Mouse (Mus musculus) heart, embryonic 12.5 days (tissue): ENCODE results near the gene Slc25a28. TPM values are rescaled to one million over a fixed set of nuclear protein-coding genes. Genes with fewer than 3 reads are reported as not detected.

ENCODE experiments used
- ATAC-seq: fragments of 200-750 bp; cut with Nextera tagmentation; 2 replicates; pipeline ENCODE4 v1.8.0; 2017; ENCODE audit warnings: moderate TSS enrichment, moderate library complexity; ENCODE audit not compliant: insufficient number of reproducible peaks, low FRiP score
- H3K27ac ChIP-seq: fragments of 300-500 bp; sonication (generic); 2 replicates; pipeline ENCODE4 v1.5.1; 2016; ENCODE audit warnings: mild to moderate bottlenecking, moderate library complexity; ENCODE audit not compliant: poor library complexity, severe bottlenecking
- H3K27me3 ChIP-seq: fragments of 300-500 bp; sonication (generic); replicated peaks from 2 replicates; pipeline ENCODE4 v1.6.1; 2016; ENCODE audit warnings: mild to moderate bottlenecking, moderate library complexity
- H3K36me3 ChIP-seq: fragments of 300-500 bp; sonication (generic); 2 replicates; pipeline ENCODE4 v1.6.1; 2016; ENCODE audit warnings: mild to moderate bottlenecking, moderate library complexity
- H3K4me1 ChIP-seq: fragments of 300-500 bp; sonication (generic); replicated peaks from 2 replicates; pipeline ENCODE4 v1.6.1; 2016; ENCODE audit warnings: mild to moderate bottlenecking
- H3K4me2 ChIP-seq: fragments of 300-500 bp; sonication (generic); 2 replicates; pipeline ENCODE4 v1.6.1; 2016; ENCODE audit warnings: mild to moderate bottlenecking, moderate library complexity
- H3K4me3 ChIP-seq: fragments of 300-500 bp; sonication (generic); 2 replicates; pipeline ENCODE4 v1.5.1; 2016; ENCODE audit warnings: mild to moderate bottlenecking
- H3K9ac ChIP-seq: fragments of 300-500 bp; sonication (generic); 2 replicates; pipeline ENCODE4 v1.6.1; 2016; ENCODE audit warnings: mild to moderate bottlenecking, moderate library complexity
- H3K9me3 ChIP-seq: fragments of 300-500 bp; sonication (generic); replicated peaks from 2 replicates; pipeline ENCODE4 v1.6.1; 2016; ENCODE audit warnings: mild to moderate bottlenecking, moderate library complexity
- WGBS: fragments of 180-500 bp; shearing (Covaris S2); methylation state at CpG from one replicate; pipeline ENCODE4 v1.1.7; 2016; 5-methylcytosine and 5-hydroxymethylcytosine counted together
- microRNA-seq: library from miRNA; unstranded; fragments of <30 nt; microRNA quantifications from one replicate; pipeline ENCODE4, GENCODE M21; 2017
- polyA plus RNA-seq: library from polyadenylated mRNA; unstranded; fragments of >200 nt; fragmentation: Nextera tagmentation; extraction: Ambion mirVana; gene quantifications from 2 replicates; pipeline ENCODE4 v1.2.1, GENCODE M21; 2016

Gene Slc25a28
- polyA plus RNA-seq, 1 experiment from 2014 or later, result 11.1 TPM

DNA sequence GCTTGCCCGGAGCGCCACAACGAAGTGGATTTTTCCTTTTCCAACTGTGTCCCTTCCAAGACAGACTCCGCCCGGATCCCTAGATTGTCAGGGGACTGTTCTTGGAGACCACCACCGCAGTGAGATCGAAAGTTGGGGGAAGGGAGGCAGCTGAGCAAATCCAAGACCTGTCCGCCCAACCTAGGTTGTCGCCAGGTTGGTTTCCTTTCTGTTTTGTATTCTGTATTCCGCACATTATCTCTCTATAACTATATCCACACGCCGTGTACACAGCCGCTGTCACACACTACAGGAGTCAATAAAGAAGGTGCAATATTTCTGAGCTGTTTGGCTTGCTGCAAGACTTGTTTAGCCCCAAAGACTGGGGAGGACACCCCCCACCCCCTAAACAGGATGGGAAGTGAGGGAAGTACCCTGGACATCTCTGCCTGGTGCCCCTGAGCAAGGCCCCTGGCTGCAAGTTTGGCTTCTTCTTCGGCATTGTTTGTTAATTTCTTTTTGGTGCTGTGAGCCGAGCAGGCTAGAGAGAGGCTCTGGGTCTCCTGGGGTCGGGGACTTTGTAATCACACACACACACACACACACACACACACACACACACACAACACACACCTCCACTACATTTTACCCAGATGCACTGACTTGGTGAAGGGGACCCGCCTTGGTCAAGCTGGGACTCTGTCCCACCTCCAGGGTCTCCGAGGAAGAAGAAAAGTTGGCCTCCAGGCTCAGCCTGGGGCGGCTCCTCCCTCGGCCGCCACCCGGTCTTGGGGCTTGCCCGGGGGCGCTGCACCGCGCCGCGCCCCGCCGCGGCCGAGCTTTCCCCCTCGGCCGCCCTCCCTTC is 58.9 kb downstream of the Slc25a28 start:
- no peaks in the 10 kb centered on the region for H3K9me3 ChIP-seq
- H3K36me3 ChIP-seq, result no peaks in the 10 kb centered on the region
- H3K4me3 ChIP-seq, result peak overlapping the region; percentile 41
- H3K27ac ChIP-seq, result no peak overlapping the region
- peaks cover 35% of the 10 kb centered on the region for H3K4me1 ChIP-seq
- peak overlapping the region; percentile 71 for H3K4me2 ChIP-seq
- no peak for ATAC-seq
- 2% methylated on average over 22 of the region's 34 CpGs for WGBS
- peak overlapping the region; percentile 4; the same call in 1 of the 2 replicates for H3K9ac ChIP-seq
- peaks cover 97% of the 10 kb centered on the region for H3K27me3 ChIP-seq

DNA sequence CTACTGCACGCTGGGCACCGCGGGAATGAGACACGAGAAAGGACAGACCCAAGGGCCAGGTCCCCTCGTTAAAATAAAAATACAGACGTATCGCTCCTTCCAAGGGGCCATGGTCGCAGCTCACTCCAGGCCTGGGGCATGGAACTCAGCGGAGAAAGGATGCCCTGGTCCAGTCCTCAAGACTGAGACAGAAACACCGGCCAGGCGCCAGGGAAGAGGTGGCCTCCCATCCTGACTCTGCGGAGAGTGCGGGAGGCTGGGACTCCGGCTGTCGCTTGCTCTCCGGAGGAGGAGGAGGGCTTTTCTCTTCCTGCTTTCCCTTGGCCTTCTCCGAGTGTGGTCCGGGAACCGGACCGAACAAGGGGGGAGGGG is 59.6 kb downstream of the Slc25a28 start:
- Histone ChIP-seq H3K4me3 (peak overlapping the region; percentile 45), H3K36me3 (no peaks in the 10 kb centered on the region), H3K9ac (no peak overlapping the region), H3K4me2 (peak overlapping the region; percentile 71), H3K9me3 (no peaks in the 10 kb centered on the region), H3K4me1 (peaks cover 42% of the 10 kb centered on the region), H3K27ac (no peak overlapping the region), H3K27me3 (peaks cover 98% of the 10 kb centered on the region)
- WGBS, result under 1% methylated on average over 20 of the region's 20 CpGs
- no peak for ATAC-seq

DNA sequence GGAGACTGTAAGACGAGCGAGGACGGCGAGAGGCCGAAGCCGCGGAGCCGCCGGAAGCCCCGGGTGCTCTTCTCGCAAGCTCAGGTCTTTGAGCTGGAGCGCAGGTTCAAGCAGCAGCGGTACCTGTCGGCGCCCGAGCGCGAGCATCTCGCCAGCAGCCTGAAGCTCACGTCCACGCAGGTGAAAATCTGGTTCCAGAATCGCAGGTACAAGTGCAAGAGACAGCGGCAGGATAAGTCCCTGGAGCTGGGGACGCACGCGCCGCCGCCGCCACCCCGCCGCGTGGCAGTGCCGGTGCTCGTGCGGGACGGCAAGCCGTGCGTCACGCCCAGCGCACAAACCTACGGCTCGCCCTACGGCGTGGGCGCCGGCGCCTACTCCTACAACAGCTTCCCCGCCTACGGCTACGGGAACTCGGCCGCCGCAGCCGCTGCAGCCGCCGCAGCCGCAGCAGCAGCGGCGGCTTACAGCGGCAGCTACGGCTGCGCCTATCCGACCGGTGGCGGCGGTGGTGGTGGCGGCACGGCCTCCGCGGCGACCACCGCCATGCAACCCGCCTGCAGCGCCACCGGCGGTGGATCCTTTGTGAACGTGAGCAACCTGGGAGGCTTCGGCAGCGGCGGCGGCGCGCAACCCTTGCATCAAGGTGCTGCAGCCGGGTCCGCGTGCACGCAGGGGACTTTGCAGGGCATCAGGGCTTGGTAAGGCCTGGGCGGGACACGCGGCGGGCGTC is 60.2 kb downstream of the Slc25a28 start:
- peaks cover 42% of the 10 kb centered on the region for H3K4me1 ChIP-seq
- no peak overlapping the region for H3K27ac ChIP-seq
- H3K9me3 ChIP-seq, result no peaks in the 10 kb centered on the region
- no peak for ATAC-seq
- peak overlapping the region; percentile 71 for H3K4me2 ChIP-seq
- peaks cover 98% of the 10 kb centered on the region for H3K27me3 ChIP-seq
- no peaks in the 10 kb centered on the region for H3K36me3 ChIP-seq
- no peak overlapping the region for H3K9ac ChIP-seq
- peak overlapping the region; percentile 45 for H3K4me3 ChIP-seq
- WGBS, result under 1% methylated on average over 92 of the region's 92 CpGs

Small RNA genes within 50 kb of the gene (microRNA-seq; reads per million reads assigned to microRNA genes)
- gene Gm22646, result not detected

Other genes starting within 250 kb of the Slc25a28 start
- 0.06 and 0.12 TPM in 2 replicates for gene Cnnm1, start 234.4 kb downstream of the Slc25a28 start, polyA plus RNA-seq
- gene Got1, start 150.3 kb downstream of the Slc25a28 start, polyA plus RNA-seq, result 180 and 181 TPM in 2 replicates
- gene Nkx2-3, start 62.6 kb downstream of the Slc25a28 start, polyA plus RNA-seq, result not detected in 2 replicates
- gene Entpd7, start 14.8 kb upstream of the Slc25a28 start, polyA plus RNA-seq, result 6.6 and 8.0 TPM in 2 replicates
- gene Cutc, start 78.1 kb upstream of the Slc25a28 start, polyA plus RNA-seq, result 8.3 and 9.6 TPM in 2 replicates
- 12.3 and 13.0 TPM in 2 replicates for gene Cox15, start 78.1 kb upstream of the Slc25a28 start, polyA plus RNA-seq
- 0.45 TPM in 1 of 2 replicates, not detected in the other for gene Abcc2, start 107.3 kb upstream of the Slc25a28 start, polyA plus RNA-seq